Mouse (Mus musculus): ENCODE data around the gene Nxnl2. TPM values are rescaled to one million over a fixed set of nuclear protein-coding genes. Genes with fewer than 3 reads are reported as not detected.

The Nxnl2 gene
- 2.3 and 2.5 TPM in 2 replicates for polyA plus RNA-seq (2015; fragmentation: Nextera tagmentation; extraction: Ambion mirVana)

- Histone ChIP-seq H3K27ac (no peak within 1 kb of the TSS), H3K4me1 (replicated peaks; ENCODE audit: insufficient read depth, low read length) (0 out of 2 replicates have a peak, but pooled peaks cover 6% of the 10 kb centered on the region), H3K36me3 (ENCODE audit: insufficient read depth, low read length) (no peaks in the 10 kb centered on the region), H3K4me3 (replicated peaks; ENCODE audit: low read depth, low read length) (peak within 1 kb of the TSS; percentile 49), H3K4me2 (ENCODE audit: low read length) (peak within 1 kb of the TSS; percentile 96), H3K9me3 (replicated peaks; ENCODE audit: low read length) (no peaks in the 10 kb centered on the region), H3K27me3 (ENCODE audit: insufficient read depth, low read length) (no peaks in the 10 kb centered on the region), H3K9ac (ENCODE audit: low read depth, low read length) (peak within 1 kb of the TSS; percentile 41)
- WGBS = under 1% methylated on average over 64 of the region's 64 CpGs
- TF ChIP-seq CTCF (IDR thresholded peaks at IDR 0.05; ENCODE audit: low read depth) = peak; percentile 57
- peak; percentile 78 for ATAC-seq (replicated peaks; ENCODE audit: low FRiP score, low read depth)
- DNase-seq (ENCODE audit: low spot score) = peak; percentile 62
These were observed at the start of gene Nxnl2 for GRCm38 (mm10) chr13:51170691-51171680. Gene Nxnl2 (plus strand): TSS chr13:51171022.

- H3K9ac ChIP-seq (ENCODE audit: low read depth, low read length) = no peak overlapping the region
- H3K4me1 ChIP-seq (replicated peaks; ENCODE audit: insufficient read depth, low read length) = peaks cover 23% of the 10 kb centered on the region
- TF ChIP-seq CTCF (IDR thresholded peaks at IDR 0.05; ENCODE audit: low read depth) = no peak
- H3K9me3 ChIP-seq (replicated peaks; ENCODE audit: low read length) = no peaks in the 10 kb centered on the region
- H3K4me3 ChIP-seq (replicated peaks; ENCODE audit: low read depth, low read length) = no peak overlapping the region
- H3K36me3 ChIP-seq (ENCODE audit: insufficient read depth, low read length) = 0 out of 2 replicates have a peak, but pooled peaks cover 8% of the 10 kb centered on the region
- 31% methylated on average over 1 of the region's 1 CpGs for WGBS
- DNase-seq (ENCODE audit: low spot score) = peak; percentile 47
- H3K27me3 ChIP-seq (ENCODE audit: insufficient read depth, low read length) = no peaks in the 10 kb centered on the region
- ATAC-seq (replicated peaks; ENCODE audit: low FRiP score, low read depth) = no peak
- H3K4me2 ChIP-seq (ENCODE audit: low read length) = no peak overlapping the region
- H3K27ac ChIP-seq = no peak overlapping the region; the same call in 1 of the 2 replicates
These were observed 48.9 kb upstream of the Nxnl2 start for GRCm38 (mm10) chr13:51121966-51122365.

- H3K27me3 ChIP-seq (ENCODE audit: insufficient read depth, low read length) = no peaks in the 10 kb centered on the region
- H3K36me3 ChIP-seq (ENCODE audit: insufficient read depth, low read length) = 0 out of 2 replicates have a peak, but pooled peaks cover 8% of the 10 kb centered on the region
- H3K4me3 ChIP-seq (replicated peaks; ENCODE audit: low read depth, low read length) = no peak overlapping the region
- H3K4me2 ChIP-seq (ENCODE audit: low read length) = no peak overlapping the region
- peaks cover 23% of the 10 kb centered on the region for H3K4me1 ChIP-seq (replicated peaks; ENCODE audit: insufficient read depth, low read length)
- H3K9me3 ChIP-seq (replicated peaks; ENCODE audit: low read length) = no peaks in the 10 kb centered on the region
- WGBS = 61% methylated on average over 8 of the region's 8 CpGs
- DNase-seq (ENCODE audit: low spot score) (no peak), ATAC-seq (replicated peaks; ENCODE audit: low FRiP score, low read depth) (no peak)
- no peak for TF ChIP-seq CTCF (IDR thresholded peaks at IDR 0.05; ENCODE audit: low read depth)
- H3K9ac ChIP-seq (ENCODE audit: low read depth, low read length) = no peak overlapping the region
- H3K27ac ChIP-seq = no peak overlapping the region
These were observed 48.1 kb upstream of the Nxnl2 start for GRCm38 (mm10) chr13:51122771-51123170.

GRCm38 (mm10) chr13:51125357-51125756, 45.5 kb upstream of the Nxnl2 start:
- WGBS = 55% methylated on average over 8 of the region's 8 CpGs
- ATAC-seq (replicated peaks; ENCODE audit: low FRiP score, low read depth) (no peak), DNase-seq (ENCODE audit: low spot score) (no peak)
- H3K9ac ChIP-seq (ENCODE audit: low read depth, low read length) = no peak overlapping the region
- H3K27me3 ChIP-seq (ENCODE audit: insufficient read depth, low read length) = no peaks in the 10 kb centered on the region
- peaks cover 17% of the 10 kb centered on the region; the same call in 1 of the 2 replicates for H3K4me1 ChIP-seq (replicated peaks; ENCODE audit: insufficient read depth, low read length)
- H3K4me2 ChIP-seq (ENCODE audit: low read length) = no peak overlapping the region
- H3K36me3 ChIP-seq (ENCODE audit: insufficient read depth, low read length) = 0 out of 2 replicates have a peak, but pooled peaks cover 8% of the 10 kb centered on the region
- no peak overlapping the region for H3K4me3 ChIP-seq (replicated peaks; ENCODE audit: low read depth, low read length)
- TF ChIP-seq CTCF (IDR thresholded peaks at IDR 0.05; ENCODE audit: low read depth) = no peak
- H3K9me3 ChIP-seq (replicated peaks; ENCODE audit: low read length) = no peaks in the 10 kb centered on the region
- H3K27ac ChIP-seq = no peak overlapping the region; the same call in 1 of the 2 replicates

DNA sequence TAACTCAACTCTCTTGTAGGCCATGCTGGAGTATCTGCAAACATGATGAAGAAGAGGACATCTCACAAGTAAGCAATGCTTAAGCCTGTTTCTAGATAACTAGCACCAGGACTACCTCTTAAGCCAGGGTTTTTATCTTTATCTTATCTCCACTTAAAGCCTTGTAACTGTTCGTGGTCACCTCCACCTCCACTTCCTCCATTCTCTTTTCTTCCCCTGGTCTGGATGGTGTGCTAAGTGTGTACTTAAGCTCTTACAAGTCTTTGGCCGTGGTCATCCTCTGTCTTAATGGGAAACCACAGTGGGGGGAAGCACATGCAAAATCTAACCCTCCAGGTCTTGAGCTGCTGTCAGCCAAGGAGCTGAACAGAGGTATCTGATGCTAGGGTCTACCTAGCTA, 42.9 kb upstream of the Nxnl2 start:
- H3K9me3 ChIP-seq (replicated peaks; ENCODE audit: low read length) = no peaks in the 10 kb centered on the region
- peaks cover 14% of the 10 kb centered on the region; the same call in 1 of the 2 replicates for H3K4me1 ChIP-seq (replicated peaks; ENCODE audit: insufficient read depth, low read length)
- ATAC-seq (replicated peaks; ENCODE audit: low FRiP score, low read depth) = no peak
- TF ChIP-seq CTCF (IDR thresholded peaks at IDR 0.05; ENCODE audit: low read depth) = no peak
- H3K9ac ChIP-seq (ENCODE audit: low read depth, low read length) = no peak overlapping the region
- DNase-seq (ENCODE audit: low spot score) = no peak
- WGBS = 83% methylated on average over 2 of the region's 2 CpGs
- no peaks in the 10 kb centered on the region for H3K27me3 ChIP-seq (ENCODE audit: insufficient read depth, low read length)
- H3K4me2 ChIP-seq (ENCODE audit: low read length) = no peak overlapping the region
- no peak overlapping the region; the same call in 1 of the 2 replicates for H3K27ac ChIP-seq
- no peak overlapping the region for H3K4me3 ChIP-seq (replicated peaks; ENCODE audit: low read depth, low read length)
- 0 out of 2 replicates have a peak, but pooled peaks cover 13% of the 10 kb centered on the region for H3K36me3 ChIP-seq (ENCODE audit: insufficient read depth, low read length)

- H3K36me3 ChIP-seq (ENCODE audit: insufficient read depth, low read length) = 0 out of 2 replicates have a peak, but pooled peaks cover 13% of the 10 kb centered on the region
- H3K4me1 ChIP-seq (replicated peaks; ENCODE audit: insufficient read depth, low read length) = peaks cover 11% of the 10 kb centered on the region; the same call in 1 of the 2 replicates
- H3K9ac ChIP-seq (ENCODE audit: low read depth, low read length) = no peak overlapping the region
- WGBS = 61% methylated on average over 7 of the region's 7 CpGs
- no peak overlapping the region for H3K4me2 ChIP-seq (ENCODE audit: low read length)
- TF ChIP-seq CTCF (IDR thresholded peaks at IDR 0.05; ENCODE audit: low read depth) = no peak
- H3K27me3 ChIP-seq (ENCODE audit: insufficient read depth, low read length) = no peaks in the 10 kb centered on the region
- H3K27ac ChIP-seq = no peak overlapping the region
- no peaks in the 10 kb centered on the region for H3K9me3 ChIP-seq (replicated peaks; ENCODE audit: low read length)
- H3K4me3 ChIP-seq (replicated peaks; ENCODE audit: low read depth, low read length) = no peak overlapping the region
- ATAC-seq (replicated peaks; ENCODE audit: low FRiP score, low read depth) (peak; percentile 73; the same call in 1 of the 2 replicates), DNase-seq (ENCODE audit: low spot score) (peak; percentile 60)
These were observed 42.4 kb upstream of the Nxnl2 start for GRCm38 (mm10) chr13:51128417-51128816.

Data from kidney, postnatal 0 days (tissue).